Mouse (Mus musculus): Measurements from ENCODE around the gene Slc45a1.
A peak's percentile ranks its signal among the peaks of the same experiment; 100 is the strongest.
"Not testable (repeated sequence)": the region's sequence is repeated elsewhere in the genome, so short reads cannot be mapped to it uniquely, and the experiment has no call there.

The Slc45a1 gene

DNA sequence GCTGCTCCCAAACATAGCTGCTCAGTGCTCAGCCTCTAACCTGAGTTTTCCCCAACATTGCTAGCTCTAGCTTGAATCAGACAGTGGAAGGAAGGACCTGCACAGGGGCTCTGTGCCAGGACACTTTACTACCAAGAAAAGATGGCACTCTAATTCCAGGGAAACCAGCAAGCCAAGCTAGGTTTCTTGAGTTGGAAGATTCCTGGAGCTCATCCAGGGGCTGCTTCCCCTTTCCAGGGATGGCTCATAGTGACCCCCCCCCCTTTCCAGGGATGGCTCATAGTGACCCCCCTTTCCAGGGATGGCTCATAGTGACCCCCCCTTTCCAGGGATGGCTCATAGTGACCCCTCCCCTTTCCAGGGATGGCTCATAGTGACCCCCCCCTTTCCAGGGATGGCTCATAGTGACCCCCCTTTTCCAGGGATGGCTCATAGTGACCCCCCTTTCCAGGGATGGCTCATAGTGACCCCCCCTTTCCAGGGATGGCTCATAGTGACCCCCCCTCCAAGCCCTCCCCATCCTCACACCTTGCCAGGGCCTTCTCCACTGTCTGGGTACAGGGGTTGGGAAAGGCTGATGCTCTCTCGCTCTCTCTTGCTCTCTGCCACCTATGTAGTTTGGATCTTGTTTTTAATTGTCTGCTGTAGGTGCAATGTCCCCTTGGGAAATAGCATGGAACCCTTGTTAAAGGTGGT, 48.5 kb downstream of the Slc45a1 start:
- no peak for DNase-seq (ENCODE audit: low read depth)

DNA sequence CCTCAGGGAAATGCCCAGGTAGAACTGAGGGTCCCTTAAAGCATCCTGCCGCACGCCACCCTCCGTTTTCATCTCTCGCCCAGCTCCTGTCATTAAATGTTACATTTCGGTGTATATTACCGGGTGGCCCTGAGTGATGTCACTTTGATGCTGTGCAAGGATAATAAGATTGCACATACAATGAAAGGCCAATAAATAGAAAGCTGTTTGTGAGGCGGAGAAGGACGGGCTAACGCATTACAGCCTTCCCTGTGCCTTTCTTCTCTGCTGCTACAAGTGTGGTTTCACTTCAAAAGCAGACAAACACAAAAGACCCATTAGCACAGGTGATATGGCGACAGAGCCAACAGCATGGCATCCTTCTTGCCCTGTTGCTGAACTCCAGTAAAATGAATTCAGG, 50.5 kb downstream of the Slc45a1 start:
- no peak for DNase-seq (ENCODE audit: low read depth)

DNA sequence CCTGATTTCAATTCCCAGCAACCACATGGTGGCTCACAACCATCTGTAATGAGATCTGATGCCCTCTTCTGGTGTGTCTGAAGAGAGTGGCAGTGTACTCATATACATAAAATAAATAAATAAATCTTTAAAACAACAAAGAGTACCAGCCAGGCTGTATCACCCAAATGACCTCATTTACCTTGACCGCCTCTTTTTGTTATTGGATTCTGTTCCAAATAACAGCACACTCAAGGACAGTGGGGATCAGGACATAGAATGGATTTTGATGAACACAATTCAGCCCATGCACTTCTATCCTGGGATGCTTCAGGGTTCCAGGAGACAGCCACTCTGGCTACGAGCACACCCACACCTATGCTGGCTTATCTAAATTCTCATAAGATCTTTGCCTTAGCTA, 51.5 kb downstream of the Slc45a1 start:
- DNase-seq (ENCODE audit: low read depth) = not testable (repeated sequence)

DNA sequence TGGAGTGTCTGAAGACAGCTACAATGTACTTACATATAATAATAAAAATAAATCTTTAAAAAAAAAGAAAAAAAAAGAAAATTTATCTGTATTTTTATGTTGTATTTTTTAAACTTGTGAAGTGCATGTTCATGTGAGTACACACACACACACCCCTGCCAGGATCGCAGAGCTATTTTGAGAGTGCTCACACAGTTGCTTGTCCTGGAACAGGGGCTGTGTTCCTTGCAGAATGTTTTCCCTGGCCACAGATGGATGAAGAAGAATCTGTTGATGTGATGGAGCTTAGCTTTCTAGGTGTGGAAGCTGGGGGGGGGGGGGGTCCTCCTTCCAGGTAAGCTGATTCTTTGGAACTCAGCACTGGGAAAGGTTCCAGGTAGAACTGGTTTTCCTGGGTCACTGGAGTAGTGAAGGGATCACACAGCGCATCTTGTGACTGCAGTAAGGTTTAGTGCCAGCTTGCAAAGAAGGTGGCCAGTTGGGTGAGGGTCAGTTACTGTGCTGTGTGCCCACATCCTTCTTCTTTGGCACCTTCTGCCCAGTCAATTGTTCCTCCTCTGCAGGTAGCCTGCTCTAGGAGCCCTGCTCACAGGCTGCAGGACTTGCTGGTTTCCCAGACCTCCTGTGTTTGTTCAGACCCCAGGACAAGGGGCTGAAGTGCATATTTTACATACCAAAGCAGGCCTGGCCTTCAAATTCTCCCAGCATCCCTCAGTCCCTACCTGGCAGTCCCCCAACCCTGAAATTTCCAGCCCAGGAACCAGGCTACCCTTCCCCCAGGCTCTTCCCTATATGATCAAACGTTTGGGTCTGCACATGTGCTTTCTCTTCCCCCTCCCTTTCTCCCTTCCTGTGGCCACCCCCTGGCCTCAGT, 52.6 kb downstream of the Slc45a1 start:
- DNase-seq (ENCODE audit: low read depth) = no peak

DNA sequence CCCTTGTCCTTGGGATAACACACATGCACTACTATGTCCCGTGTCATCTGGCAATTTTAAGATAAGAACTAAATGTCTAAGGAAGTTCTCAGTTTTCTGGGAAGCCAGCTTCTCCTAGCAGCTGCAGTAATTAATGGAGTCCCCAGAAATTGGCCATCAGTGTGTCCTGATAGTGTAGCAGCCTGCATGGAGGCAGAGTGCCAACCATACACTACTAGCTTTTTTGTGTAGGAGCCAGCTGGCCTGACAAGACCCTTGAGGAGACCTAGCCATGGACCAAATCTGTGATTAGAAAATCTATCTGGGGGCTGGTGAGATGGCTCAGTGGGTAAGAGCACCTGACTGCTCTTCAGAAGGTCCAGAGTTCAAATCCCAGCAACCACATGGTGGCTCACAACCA, 53.3 kb downstream of the Slc45a1 start:
- DNase-seq (ENCODE audit: low read depth) = no peak

DNA sequence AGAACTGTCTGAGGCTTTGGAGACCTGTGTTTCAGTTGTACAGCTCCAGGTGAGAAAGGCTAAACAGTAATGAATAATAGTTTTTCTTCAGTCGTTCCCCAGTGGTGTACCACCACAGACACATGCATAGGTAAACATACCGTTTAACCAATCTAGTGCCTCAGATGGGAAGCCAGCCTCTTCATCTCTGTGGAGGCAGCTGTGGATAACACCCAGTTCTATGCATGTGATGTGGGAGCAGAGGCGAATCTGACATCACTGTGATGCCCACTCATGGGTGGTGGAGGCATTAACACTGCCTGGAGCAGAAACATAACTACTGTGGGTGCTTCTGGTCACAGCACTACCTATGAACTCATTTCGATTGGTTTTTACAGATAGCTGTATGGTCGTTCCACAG, 56.0 kb downstream of the Slc45a1 start:
- no peak for DNase-seq (ENCODE audit: low read depth)

DNA sequence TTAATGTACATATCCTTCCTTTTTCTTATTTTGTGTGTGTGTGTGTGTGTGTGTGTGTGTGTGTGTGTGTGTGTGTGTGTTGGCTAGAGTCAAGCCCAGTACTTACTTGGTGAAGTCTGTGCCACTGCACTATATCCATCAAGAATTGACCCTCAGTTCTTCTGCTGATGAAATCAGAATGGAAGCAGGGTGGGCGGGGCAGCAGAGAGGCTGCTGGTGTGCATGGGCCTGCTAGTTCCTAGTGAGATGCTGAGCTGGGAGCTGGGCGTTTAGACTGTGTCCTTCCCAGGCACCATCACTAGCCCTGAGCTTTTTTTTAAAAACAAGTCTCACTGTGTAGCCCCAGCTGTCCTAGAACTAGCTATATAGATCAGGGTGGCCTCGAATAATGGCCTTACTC, 56.9 kb downstream of the Slc45a1 start:
- no peak for DNase-seq (ENCODE audit: low read depth)

DNA sequence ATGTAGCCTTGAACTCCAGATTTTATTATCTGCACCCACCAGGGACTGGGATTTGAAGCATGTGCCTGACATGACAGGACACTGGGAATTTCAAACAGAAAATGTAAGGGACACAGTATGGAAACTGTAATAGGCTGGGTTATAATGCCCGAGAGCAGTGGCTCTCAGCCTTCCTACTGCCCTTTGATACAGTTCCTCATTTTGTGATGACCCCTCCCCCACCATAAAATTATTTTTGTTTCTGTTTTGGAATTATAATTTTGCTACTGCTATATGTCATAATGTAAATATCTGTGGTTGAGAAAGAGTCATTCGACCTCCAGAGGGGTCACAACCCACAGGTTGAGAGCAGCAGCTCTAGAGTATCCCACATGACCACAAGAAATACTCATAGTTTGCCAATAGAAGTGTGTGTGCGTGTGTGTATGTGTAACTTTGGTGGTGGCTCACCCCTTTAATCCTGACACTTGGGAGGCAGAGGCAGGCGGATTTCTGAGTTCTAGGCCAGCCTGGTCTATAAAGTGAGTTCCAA, 57.6 kb downstream of the Slc45a1 start:
- DNase-seq (ENCODE audit: low read depth) = no peak

DNA sequence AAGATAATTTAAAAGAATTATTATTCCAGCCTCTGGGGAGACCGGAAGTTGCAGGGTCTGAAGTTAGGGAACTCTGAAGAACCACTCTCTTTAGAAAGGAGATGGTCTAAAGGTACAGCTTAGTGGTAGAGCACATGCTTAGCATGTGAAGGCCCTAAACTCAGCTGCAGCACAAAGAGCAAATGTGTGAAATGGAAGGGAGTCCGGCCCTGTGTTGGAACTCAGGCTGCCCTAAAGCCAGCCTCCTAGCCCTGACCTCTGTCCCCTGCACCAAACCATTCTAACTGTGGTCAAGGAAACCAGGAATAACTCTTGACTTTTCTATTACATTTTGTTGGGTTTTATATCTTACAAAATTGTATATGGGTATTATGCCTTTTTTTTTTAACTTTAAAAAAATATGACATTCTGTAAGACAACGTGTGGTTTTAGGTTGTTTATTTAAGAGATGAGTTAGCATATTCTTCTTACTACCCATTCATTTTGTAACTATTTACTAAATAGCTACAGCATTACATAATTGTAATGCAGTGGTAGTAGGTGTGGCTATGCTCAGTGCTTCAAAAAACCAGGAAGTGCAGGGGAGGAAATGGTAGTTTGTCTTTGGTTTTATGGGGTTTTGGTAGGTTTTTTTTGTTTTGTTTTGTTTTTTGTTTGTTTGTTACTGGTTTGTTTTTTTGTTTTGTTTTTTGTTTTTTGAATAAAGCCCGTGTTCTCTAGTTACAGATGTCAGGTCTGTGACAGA, 58.3 kb downstream of the Slc45a1 start:
- DNase-seq (ENCODE audit: low read depth) = no peak

DNA sequence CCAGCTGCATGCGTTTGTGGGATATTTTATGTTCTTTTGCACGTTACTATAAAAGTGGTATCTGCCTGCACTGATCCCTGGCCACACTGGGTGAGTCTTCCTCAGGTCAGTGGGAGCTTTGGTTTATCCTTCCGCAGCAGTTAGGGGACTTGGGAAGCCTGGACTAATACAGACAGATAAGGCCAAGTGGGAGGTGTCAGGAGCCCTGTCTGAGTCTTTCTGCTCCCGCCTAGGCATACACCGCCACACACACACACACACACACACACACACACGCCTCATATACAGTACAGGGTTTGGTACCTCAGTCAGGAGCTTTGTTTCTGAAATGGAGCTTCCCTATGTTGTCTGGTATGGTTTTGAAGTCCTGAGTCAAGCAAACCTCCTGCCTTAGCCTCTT, 59.9 kb downstream of the Slc45a1 start:
- DNase-seq (ENCODE audit: low read depth) = no peak

DNA sequence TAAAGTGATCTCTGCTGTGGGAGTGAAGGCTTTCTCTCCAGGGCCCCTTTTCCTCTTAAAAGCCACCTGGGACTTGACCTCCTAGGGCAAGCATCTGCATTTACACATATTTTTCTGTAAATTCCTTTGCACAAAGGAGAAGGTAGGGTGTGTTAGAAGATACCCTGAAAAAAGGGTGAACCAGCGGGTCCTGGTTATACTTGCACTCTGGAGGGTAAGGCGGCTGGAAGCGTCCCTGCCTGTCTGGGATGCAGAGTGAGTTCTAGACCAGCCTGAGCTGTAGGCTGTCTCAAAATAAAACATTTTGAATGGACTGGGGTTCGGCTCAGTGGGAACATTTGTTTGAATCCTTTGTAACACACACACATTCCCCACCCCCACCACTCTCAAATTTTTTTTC, 60.4 kb downstream of the Slc45a1 start:
- DNase-seq (ENCODE audit: low read depth) = no peak

DNA sequence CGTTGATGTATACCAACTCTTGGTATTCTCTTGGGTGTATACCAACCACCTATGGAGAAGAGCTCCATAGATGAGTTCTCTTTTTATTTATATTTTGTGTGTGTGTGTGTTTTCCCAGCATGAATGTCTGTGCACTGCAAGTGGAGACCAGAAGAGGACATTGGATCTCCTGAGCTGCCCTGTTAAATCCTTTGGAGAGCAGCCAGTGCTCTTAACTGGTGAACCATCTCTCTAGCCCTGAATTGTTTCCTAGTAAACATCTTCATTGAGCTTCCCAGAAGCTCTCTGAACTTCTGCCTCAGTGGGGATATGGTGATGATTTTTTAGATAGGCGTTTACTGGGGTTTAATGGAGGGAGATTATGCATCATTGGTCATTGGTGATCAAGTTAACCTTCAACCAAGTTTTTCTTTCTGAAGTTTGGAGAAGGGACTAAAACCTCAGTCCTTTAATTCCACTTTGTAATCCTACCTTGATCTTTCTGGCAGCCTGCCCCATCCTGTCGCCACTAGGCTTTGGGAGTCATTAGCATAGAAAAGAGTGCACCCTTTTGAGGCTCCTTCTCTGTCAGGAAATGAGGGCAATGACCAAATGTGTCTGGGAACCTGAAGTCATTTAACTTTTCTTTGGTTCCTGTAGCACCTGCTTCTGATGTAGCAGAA, 61.2 kb downstream of the Slc45a1 start:
- no peak for DNase-seq (ENCODE audit: low read depth)

DNA sequence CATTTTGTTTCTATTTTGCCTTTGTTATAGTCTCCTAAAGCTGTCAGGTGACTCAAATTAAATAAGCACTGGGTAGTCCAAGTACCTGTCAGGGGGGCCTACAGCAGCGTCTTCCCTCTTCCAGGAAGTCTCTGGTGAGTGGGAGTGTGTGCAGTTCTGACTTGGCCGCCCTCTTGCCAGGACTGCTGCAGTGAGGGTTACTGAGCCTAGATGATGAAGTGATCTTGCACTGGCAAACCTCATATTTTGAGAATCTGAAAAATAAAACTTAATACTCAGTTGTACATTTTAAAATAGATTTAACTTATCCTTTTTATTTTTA, 63.7 kb downstream of the Slc45a1 start:
- no peak for DNase-seq (ENCODE audit: low read depth)

DNA sequence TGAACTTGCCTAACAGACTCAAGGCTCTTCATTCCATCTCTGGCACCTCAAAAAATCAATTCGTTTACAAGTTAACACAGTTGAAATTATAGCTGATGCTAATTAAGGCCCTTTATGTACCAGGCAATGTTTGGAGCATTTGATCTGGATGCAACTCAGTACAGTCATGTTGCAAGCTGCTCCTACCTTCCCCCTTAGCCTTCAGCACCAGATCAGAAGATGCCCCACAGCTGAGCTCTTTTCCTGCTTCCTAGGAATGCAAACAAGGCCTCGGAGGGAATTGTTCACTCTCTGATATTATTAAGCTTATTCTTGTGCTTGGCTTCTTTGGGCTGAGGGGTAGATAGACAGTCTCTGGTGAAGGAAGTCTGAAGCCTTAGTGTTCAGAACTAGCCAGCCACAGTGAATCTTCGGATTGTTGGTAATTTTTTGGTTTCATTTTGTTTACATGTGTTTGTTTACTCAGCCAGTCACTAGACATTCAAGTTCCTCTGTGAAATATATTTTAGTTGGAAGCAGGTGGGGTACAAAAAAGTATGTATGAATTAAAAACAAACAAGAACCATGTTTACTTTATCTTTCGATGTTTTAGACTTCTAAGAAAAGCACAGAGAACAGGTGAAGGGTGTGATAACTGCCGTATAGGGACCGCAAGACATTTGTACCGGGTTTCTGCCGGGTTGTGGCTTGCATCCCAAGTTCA, 64.2 kb downstream of the Slc45a1 start:
- DNase-seq (ENCODE audit: low read depth) = no peak

DNA sequence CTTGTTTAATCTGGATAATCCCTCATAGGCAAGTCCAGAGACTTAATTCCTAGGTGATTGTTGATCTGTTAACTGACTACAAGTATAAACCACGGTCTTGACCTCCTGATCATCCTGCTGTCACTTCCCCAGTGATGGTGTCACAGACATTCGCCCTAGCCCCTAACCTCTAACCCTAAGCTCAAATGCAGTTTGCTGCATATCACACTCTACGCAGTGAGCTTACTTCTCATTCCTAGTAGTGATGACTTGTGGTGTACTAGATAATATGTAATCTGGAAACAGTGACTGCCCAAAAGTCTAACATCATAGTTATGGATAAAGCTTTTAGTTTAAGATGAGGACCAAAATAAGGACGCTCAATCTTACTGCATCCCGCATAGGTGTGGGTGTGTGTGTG, 65.7 kb downstream of the Slc45a1 start:
- DNase-seq (ENCODE audit: low read depth) = no peak

DNA sequence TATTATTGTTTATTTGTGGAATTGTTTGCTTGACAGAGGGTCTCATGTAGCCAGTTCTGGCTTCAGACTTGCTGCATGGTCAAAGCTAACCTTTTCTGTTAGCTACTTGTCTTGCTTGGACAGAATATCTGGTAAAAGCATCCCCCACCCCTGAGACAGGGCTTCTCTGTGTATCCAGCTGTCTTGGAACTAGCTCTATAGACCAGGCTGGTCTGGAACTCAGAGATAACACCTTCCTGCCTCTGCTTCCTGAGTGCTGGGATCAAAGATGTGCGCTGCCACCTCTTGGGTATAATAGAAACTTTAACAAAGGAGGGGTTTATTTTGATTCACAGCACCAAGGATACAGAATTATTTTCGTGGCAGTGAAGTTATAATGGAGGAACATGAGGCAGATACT, 66.2 kb downstream of the Slc45a1 start:
- no peak for DNase-seq (ENCODE audit: low read depth)

DNA sequence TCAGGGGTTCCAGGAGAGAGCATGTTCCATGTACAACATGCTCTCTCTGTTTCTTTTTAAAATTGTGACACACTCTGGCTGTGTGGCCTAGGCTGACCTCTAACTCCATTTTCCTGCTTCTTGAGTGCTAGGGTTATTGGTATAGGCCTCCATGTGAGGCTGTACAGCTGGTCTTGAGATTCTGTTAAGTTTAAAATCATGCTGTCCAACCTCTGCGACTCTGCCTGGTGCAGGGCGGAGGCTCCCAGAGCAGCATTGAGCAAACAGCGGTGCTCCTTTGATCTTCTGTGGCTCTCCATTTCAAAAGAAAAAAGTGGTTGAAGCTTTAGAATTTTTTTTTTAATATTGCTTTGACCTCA, 68.2 kb downstream of the Slc45a1 start:
- DNase-seq (ENCODE audit: low read depth) = no peak

DNA sequence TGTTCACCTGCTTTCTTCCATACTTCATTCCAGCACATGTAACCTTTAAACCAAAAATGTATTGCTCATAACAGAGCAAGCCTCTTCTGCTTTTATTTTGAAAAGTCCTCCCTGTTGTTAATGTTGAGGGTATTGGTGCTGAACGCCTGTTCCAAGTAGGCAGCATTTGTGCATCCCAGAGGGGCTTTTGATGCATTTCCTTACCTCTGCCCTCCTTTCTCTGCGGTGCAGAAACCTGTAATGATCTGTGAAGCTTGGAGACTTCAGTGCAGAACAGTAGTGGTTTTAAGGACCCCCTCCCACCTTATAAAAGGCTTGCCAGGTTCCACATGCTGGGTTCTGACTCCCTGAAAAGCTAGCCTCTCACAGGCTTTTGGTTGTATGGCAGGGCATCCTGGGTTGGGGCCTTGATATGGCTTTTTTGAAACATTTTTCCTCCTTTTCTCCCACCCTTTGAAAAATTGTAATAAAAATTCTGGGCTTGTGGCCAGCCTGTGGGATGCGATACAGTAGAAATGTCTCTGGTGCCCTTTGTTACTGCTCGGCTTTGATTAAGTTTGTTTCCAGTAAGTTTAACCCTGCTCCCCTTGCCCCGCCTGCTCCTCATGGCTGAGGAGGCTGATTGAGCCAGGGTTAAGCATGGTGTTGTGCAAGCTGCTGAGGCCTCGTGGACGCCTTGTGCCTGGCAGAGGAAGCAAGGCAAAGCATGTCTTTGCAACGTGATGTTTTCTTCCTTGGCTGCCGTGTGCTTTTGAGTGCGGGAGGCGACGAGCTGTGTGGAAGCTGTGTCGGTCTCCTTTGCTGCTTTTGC, 68.8 kb downstream of the Slc45a1 start:
- DNase-seq (ENCODE audit: low read depth) = peak; percentile 93

DNA sequence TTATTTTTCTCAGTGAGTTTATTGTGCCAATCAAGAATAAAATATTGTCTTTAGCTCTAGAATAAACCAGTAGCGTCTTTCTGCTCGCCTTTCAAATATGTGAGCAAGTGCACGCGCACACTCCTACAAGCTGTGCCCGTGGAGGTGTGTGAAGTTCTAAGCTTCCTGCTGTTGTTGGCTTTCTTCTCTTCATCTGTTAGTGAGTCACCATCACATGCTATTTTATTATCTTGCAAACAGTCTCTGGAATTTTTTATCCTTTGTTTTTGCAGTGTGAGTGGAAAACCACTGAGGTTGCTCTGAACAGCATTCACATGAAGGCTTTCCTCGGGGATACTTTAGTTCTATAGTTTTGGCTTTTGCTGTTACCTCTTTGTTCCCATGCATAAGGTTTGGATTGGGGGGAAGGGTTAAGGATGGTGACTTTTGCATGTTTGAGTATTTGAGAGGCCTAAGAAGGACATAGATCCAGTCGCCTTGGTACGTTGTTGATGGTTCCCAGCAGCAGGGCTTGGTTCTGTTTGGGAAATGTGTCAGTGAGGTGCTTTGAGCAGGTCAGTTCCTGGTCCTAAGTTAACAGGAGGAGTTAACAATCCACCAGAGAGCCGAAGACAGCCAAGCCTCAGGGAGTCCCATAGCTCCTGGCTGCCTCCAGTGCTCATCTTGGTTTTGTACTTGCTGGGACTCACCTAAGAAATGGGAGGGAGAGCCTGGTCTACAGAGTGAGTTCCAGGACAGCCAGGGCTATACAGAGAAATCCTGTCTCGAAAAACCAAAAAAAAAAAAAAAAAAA, 69.8 kb downstream of the Slc45a1 start:
- peak; percentile 46 for DNase-seq (ENCODE audit: low read depth)
